Mouse (Mus musculus) C2C12 (cell line): ENCODE data around the gene Gnaq.

Source experiments
- CTCF ChIP-seq: IDR thresholded peaks from one replicate; pipeline ENCODE4 v1.5.1; 2011; ENCODE audit not compliant: control insufficient read depth, insufficient read depth, insufficient read length
- FOSL1 ChIP-seq: IDR thresholded peaks from one replicate; pipeline ENCODE4 v1.8.0; 2011; ENCODE audit warnings: mild to moderate bottlenecking, low read length; ENCODE audit not compliant: poor library complexity, insufficient read depth, severe bottlenecking
- MAX ChIP-seq: IDR thresholded peaks from one replicate; pipeline ENCODE4 v1.6.1; 2011; ENCODE audit warnings: mild to moderate bottlenecking, control low read depth
- MYOG ChIP-seq: IDR thresholded peaks from one replicate; pipeline ENCODE4 v1.6.1; 2011; ENCODE audit not compliant: control insufficient read depth, insufficient read length; ENCODE audit errors: extremely low read depth
- USF1 ChIP-seq: IDR thresholded peaks from one replicate; pipeline ENCODE4 v1.6.1; 2011; ENCODE audit warnings: low read depth, mild to moderate bottlenecking, control low read depth, moderate library complexity

DNA sequence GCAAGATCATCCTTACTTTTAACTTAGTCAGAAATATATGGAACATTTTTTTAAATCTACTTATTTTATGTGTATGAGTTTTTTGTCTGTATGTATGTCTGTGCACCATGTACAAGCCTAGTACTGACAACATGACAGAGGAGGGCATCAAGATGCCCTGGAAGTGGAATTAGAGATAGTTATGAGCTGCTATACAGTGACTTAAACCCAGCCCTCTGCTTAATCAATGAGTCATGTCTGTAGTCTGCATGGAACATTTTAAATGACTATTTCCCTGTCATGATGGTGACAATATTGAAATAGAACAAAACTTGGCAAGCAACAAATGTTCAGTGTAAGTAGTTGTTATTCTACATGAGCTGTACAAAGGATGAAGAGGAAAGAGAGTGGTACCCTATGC is 196.4 kb downstream of the Gnaq start:
- TF ChIP-seq CTCF (no peak), MAX (no peak), USF1 (no peak), MYOG (no peak), FOSL1 (no peak)
